Mouse (Mus musculus) intestine, embryonic 14.5 days (tissue): ENCODE results near the gene Gbp10. TPM values are rescaled to one million over a fixed set of nuclear protein-coding genes. Genes with fewer than 3 reads are reported as not detected.
"Not testable (repeated sequence)": the region's sequence is repeated elsewhere in the genome, so short reads cannot be mapped to it uniquely, and the experiment has no call there.

ENCODE experiments used
- ATAC-seq: fragments of 200-750 bp; cut with Nextera tagmentation; replicated peaks from 2 replicates; pipeline ENCODE4 v1.8.0; 2017; ENCODE audit warnings: low read depth, moderate number of reproducible peaks, moderate TSS enrichment, moderate library complexity; ENCODE audit not compliant: low FRiP score, low TSS enrichment
- DNase-seq: peaks from one replicate; pipeline ENCODE4 v3.0.0-alpha.2; 2018; ENCODE audit warnings: low spot score
- H3K27ac ChIP-seq: fragments of 300-500 bp; sonication (generic); 2 replicates; pipeline ENCODE4 v1.5.1; 2014; ENCODE audit warnings: low read depth, mild to moderate bottlenecking, control low read depth
- H3K27me3 ChIP-seq: fragments of 300-500 bp; sonication (generic); replicated peaks from 2 replicates; pipeline ENCODE4 v1.6.1; 2014; ENCODE audit warnings: low read length, control low read depth; ENCODE audit not compliant: control insufficient read depth, insufficient read depth
- H3K36me3 ChIP-seq: fragments of 300-500 bp; sonication (generic); 2 replicates; pipeline ENCODE4 v1.6.1; 2014; ENCODE audit warnings: low read length, control low read depth; ENCODE audit not compliant: control insufficient read depth, insufficient read depth
- H3K4me1 ChIP-seq: fragments of 300-500 bp; sonication (generic); replicated peaks from 2 replicates; pipeline ENCODE4 v1.6.1; 2014; ENCODE audit warnings: low read length, control low read depth, mixed read lengths; ENCODE audit not compliant: control insufficient read depth, insufficient read depth
- H3K4me2 ChIP-seq: fragments of 300-500 bp; sonication (generic); 2 replicates; pipeline ENCODE4 v1.6.1; 2014; ENCODE audit warnings: low read length
- H3K4me3 ChIP-seq: fragments of 300-500 bp; sonication (generic); 2 replicates; pipeline ENCODE4 v1.5.1; 2014; ENCODE audit warnings: low read depth, low read length, control low read depth, mixed read lengths
- H3K9ac ChIP-seq: fragments of 300-500 bp; sonication (generic); 2 replicates; pipeline ENCODE4 v1.6.1; 2014; ENCODE audit warnings: mild to moderate bottlenecking, low read length
- H3K9me3 ChIP-seq: fragments of 300-500 bp; sonication (generic); 2 replicates; pipeline ENCODE4 v1.6.1; 2016; ENCODE audit warnings: low read length, control low read depth; ENCODE audit not compliant: control insufficient read depth
- WGBS: fragments of 180-500 bp; shearing (Covaris S2); extraction: QIAGEN DNeasy Blood & Tissue Kit; methylation state at CpG from one replicate; pipeline ENCODE4 v1.1.7; 2014; 5-methylcytosine and 5-hydroxymethylcytosine counted together
- polyA plus RNA-seq: library from polyadenylated mRNA; unstranded; fragments of >200 nt; fragmentation: Nextera tagmentation; extraction: Ambion mirVana; gene quantifications from 2 replicates; pipeline ENCODE4 v1.2.1, GENCODE M21; 2014

Gbp10 gene
- not detected in 2 replicates for polyA plus RNA-seq

- not testable (repeated sequence) for H3K9ac ChIP-seq, H3K4me1 ChIP-seq, DNase-seq, H3K27ac ChIP-seq, ATAC-seq, H3K4me3 ChIP-seq, H3K36me3 ChIP-seq, H3K9me3 ChIP-seq, H3K4me2 ChIP-seq, H3K27me3 ChIP-seq
These were observed at the start of gene Gbp10 for GRCm38 (mm10) chr5:105239483-105240047. Gene Gbp10 (minus strand): TSS chr5:105239533.

DNA sequence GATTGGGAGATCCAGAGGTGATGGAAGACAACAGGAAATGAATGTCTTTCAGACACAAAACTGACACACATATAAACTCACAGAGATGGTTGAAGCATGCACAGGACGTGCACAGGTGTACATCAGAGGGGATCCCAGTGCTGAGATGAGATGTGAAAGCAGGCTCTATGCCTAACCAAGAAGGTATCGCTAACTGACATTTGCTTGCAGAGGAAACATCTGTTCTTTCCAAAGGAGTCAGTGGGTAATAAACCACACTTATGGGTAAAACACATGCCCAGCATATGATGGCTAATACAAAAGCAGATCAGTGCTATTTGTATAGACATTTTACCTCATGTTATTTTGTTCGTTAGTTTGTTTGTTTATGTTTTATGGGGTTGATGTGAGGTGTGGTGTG is 21.3 kb upstream of the Gbp10 start:
- not testable (repeated sequence) for H3K4me3 ChIP-seq, H3K36me3 ChIP-seq, H3K9me3 ChIP-seq, H3K9ac ChIP-seq, H3K4me2 ChIP-seq, ATAC-seq, H3K27ac ChIP-seq, DNase-seq, H3K4me1 ChIP-seq, H3K27me3 ChIP-seq
- no CpG with 5 or more reads among the region's 3 CpGs for WGBS

- no peak overlapping the region for H3K9ac ChIP-seq
- ATAC-seq: no peak
- H3K27me3 ChIP-seq: no peaks in the 10 kb centered on the region
- H3K27ac ChIP-seq: no peak overlapping the region
- DNase-seq: no peak
- H3K4me3 ChIP-seq: no peak overlapping the region
- H3K36me3 ChIP-seq: no peaks in the 10 kb centered on the region
- H3K4me2 ChIP-seq: no peak overlapping the region
- no peaks in the 10 kb centered on the region for H3K4me1 ChIP-seq
- H3K9me3 ChIP-seq: no peaks in the 10 kb centered on the region
These were observed 13.2 kb upstream of the Gbp10 start for GRCm38 (mm10) chr5:105252491-105252890.

GRCm38 (mm10) chr5:105244741-105245140 is 5.4 kb upstream of the Gbp10 start:
- ATAC-seq, H3K9me3 ChIP-seq, H3K4me2 ChIP-seq, H3K36me3 ChIP-seq, H3K4me1 ChIP-seq, H3K4me3 ChIP-seq, H3K9ac ChIP-seq, H3K27me3 ChIP-seq, H3K27ac ChIP-seq, DNase-seq: not testable (repeated sequence)
- 89% methylated on average over 3 of the region's 3 CpGs for WGBS

DNA sequence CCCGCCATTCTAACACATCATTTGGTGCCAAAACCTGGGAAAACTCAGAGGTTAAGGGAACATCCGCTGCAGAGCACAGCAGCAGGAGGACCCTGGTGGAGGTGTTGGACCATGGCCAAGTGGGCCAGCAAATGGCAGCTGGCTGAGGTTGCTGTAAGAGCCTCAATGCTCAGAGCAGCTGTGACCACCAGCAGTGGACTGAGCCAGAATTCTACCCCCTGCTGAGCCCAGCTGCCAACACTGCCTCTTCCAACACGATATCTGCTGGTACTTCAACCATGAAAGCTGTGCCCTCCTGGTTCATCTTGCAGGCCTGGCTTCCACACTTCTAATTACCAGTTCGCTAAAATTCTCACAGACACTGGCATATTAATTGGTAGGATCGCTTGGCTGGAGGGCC is 1.6 kb upstream of the Gbp10 start:
- not testable (repeated sequence) for DNase-seq, H3K9me3 ChIP-seq, H3K9ac ChIP-seq, ATAC-seq, H3K27ac ChIP-seq, H3K4me3 ChIP-seq, H3K27me3 ChIP-seq, H3K36me3 ChIP-seq, H3K4me2 ChIP-seq, H3K4me1 ChIP-seq
- WGBS: 86% methylated on average over 5 of the region's 5 CpGs

GRCm38 (mm10) chr5:105238402-105238801 is 931 bp downstream of the Gbp10 start:
- H3K4me2 ChIP-seq, H3K4me3 ChIP-seq, H3K27me3 ChIP-seq, ATAC-seq, H3K27ac ChIP-seq, H3K36me3 ChIP-seq, H3K9me3 ChIP-seq, H3K9ac ChIP-seq, DNase-seq, H3K4me1 ChIP-seq: not testable (repeated sequence)
- 86% methylated on average over 1 of the region's 1 CpGs for WGBS

- not testable (repeated sequence) for DNase-seq, H3K4me2 ChIP-seq, H3K27ac ChIP-seq, H3K4me3 ChIP-seq, H3K9ac ChIP-seq, H3K9me3 ChIP-seq, H3K27me3 ChIP-seq, ATAC-seq, H3K4me1 ChIP-seq, H3K36me3 ChIP-seq
- 87% methylated on average over 3 of the region's 3 CpGs for WGBS
These were observed 3.3 kb downstream of the Gbp10 start for GRCm38 (mm10) chr5:105236040-105236439.

DNA sequence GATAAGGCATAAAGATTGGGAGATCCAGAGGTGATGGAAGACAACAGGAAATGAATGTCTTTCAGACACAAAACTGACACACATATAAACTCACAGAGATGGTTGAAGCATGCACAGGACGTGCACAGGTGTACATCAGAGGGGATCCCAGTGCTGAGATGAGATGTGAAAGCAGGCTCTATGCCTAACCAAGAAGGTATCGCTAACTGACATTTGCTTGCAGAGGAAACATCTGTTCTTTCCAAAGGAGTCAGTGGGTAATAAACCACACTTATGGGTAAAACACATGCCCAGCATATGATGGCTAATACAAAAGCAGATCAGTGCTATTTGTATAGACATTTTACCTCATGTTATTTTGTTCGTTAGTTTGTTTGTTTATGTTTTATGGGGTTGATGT is 30.4 kb downstream of the Gbp10 start:
- not testable (repeated sequence) for ATAC-seq, H3K27me3 ChIP-seq, H3K9ac ChIP-seq, H3K9me3 ChIP-seq, H3K36me3 ChIP-seq, H3K4me2 ChIP-seq, DNase-seq, H3K27ac ChIP-seq, H3K4me3 ChIP-seq, H3K4me1 ChIP-seq
- no CpG with 5 or more reads among the region's 3 CpGs for WGBS

DNA sequence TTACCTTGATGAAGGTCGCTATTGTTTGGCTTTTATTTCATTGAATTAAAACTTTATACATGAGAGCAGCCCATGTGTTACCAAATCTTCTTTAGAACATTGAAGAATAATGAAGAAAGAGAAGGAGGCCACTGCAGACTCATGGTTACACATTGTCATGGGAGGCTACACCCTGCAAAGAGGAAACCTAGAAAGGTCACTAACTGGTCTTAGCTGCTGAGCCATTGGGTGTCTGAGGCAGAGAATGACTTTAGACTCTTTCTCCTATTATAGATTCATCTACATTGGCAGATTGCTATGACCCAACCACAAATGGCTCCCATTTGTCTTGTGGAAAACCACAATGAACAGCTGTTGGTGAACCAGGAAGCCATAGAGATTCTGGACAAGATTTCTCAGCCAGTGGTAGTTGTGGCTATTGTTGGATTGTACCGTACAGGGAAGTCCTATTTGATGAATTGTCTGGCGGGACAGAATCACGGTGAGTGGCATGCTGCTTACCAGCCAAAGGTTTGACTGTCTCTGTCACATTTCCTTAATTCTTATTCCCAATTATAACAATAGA is 38.5 kb downstream of the Gbp10 start:
- not testable (repeated sequence) for H3K36me3 ChIP-seq, H3K27me3 ChIP-seq, ATAC-seq, H3K4me1 ChIP-seq, H3K27ac ChIP-seq, H3K9ac ChIP-seq, DNase-seq, H3K9me3 ChIP-seq, H3K4me2 ChIP-seq, H3K4me3 ChIP-seq
- 82% methylated on average over 4 of the region's 4 CpGs for WGBS
